Mouse (Mus musculus) gastrocnemius, adult 18-20 months (tissue): ENCODE measurements around the gene Mfrp. TPM values are rescaled to one million over a fixed set of nuclear protein-coding genes. Genes with fewer than 3 reads are reported as not detected.

ENCODE experiments used
- DNase-seq: peaks from one replicate; pipeline ENCODE4 v3.0.0; 2021; ENCODE audit warnings: low spot score
- long read RNA-seq, 2 experiments: library from polyadenylated mRNA; stranded (forward); transcript quantifications; one replicate each; pipeline ENCODE4 v2.0.0; 2021
- total RNA-seq, 2 experiments: library from RNA; stranded (reverse); gene quantifications; 2 replicates each; pipeline ENCODE4 v1.2.3; 2021

The Mfrp gene
- total RNA-seq, result not detected
- long read RNA-seq, experiment 1, result 0 reads
- long read RNA-seq, experiment 2, result 0 reads

DNA sequence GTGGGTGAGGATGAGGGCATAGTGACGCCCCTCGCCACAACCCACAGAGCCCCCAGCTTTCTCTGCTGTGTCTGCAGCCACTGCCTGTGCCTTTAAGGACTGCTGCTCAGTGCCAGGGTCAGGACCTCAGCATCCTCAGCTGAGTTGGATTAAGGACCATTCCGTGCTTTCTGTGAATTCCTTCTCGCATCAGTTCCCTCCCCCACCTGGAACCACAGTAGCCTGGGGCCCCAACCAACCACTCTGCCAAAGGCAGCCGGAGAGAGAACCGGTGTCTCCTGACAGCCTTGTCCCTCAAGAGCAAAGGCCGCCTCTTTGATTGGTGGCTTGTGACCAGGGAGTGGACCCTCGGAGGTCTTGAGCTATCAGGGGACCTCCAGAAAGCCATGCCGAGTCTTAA, at the start of gene Mfrp:
Mfrp (plus strand) TSS at position 240 of the 400 bp plus-strand sequence.
- no peak for DNase-seq

DNA sequence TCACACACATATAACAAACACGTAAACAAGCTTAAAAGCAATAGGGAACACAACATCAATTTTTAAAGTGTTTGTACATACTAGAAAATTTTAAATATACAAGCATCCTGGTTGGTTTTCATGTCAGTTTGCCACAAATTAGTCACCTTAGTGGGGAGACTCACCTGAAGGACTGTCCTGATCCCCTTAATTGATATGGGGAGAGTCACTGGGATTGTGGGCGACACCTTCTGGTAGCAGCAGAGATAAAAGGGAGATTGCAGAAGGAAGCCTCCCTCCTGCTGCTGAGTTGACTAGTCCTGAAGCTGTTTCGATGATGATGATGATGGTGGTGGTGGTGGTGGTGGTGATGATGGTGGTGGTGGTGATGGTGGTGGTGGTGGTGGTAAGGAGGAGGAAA, 48.7 kb upstream of the Mfrp start:
- DNase-seq, result no peak

DNA sequence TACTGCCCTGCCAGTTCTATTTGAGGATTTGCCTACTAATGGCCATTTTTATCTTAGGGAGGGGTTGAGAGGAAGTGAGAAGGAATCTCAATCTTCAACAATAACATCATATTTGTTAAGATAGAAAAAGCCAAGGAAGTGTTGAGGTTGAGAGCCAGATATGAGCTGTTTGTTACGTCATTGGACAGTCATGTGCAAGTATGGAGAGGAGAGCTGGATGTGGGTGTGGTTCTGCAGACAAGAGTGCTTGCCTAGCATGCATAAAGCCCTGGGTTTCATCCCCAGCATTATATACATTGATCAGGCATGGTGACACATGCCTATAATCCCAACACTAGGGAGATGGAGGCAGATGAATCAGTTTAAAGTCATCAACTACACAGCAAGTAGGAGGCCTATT, 47.6 kb upstream of the Mfrp start:
- no peak for DNase-seq

DNA sequence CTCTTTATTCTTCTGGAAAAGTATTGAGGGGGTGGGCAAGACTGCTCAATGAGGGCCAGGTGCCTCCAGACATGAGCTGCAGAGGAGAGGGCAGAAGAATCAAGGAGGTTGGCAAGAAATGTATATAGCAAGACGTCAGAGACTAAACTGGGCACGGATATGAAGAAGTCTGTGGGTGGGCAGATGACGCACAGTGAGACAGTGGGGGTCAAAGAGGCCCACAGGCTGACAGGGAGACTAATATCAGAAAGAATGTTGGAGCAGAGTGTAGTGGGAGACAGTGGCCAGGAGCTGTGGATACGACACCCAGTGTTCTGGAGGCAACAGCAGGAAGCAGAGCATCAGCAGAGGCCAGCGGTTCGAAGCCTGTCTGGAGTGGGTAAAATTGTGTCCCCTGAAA, 42.9 kb upstream of the Mfrp start:
- no peak for DNase-seq

DNA sequence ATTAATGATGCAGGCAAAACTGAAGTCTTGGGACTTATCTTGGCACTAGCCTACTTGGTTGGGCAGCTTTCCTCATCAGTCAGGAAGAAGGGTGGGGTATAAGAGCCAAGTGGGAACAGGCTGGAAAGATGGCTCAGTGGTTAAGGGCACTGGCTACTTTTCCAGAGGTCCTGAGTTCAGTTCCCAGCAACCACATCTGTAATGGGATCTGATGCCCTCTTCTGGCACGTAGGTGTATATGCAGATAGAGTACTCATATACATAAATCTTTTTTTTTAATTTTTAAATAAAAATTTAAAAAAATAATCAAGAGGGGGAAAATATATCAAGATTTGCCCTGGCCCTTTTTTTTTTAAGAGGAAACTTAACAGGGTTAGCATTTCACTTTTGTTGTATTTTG, 36.4 kb upstream of the Mfrp start:
- DNase-seq, result no peak

DNA sequence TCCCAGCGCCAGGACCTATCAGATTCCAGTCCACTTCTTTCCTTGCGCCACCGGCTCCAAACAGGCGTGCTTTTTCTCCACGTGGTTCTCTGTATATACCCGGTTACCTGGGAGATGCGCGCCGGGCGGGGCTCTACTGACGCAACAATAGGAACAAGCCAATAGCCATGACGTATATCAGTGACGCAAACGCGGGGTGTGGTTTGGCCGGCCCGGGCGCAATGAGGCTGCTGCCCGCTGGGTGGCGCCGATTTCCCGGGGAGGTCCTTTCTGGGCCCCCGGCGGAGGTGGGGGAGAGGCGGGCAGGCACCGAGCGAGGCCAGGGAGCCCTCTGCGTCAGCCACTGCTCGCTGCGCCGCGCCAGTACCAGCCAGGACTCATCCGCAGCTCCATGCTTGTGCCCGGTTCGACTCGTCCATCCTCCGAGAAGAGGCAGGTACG, 34.7 kb upstream of the Mfrp start, which contains the start of gene Usp2:
Usp2 (plus strand) TSS at position 237 of the 441 bp plus-strand sequence.
- peak; percentile 100 for DNase-seq

DNA sequence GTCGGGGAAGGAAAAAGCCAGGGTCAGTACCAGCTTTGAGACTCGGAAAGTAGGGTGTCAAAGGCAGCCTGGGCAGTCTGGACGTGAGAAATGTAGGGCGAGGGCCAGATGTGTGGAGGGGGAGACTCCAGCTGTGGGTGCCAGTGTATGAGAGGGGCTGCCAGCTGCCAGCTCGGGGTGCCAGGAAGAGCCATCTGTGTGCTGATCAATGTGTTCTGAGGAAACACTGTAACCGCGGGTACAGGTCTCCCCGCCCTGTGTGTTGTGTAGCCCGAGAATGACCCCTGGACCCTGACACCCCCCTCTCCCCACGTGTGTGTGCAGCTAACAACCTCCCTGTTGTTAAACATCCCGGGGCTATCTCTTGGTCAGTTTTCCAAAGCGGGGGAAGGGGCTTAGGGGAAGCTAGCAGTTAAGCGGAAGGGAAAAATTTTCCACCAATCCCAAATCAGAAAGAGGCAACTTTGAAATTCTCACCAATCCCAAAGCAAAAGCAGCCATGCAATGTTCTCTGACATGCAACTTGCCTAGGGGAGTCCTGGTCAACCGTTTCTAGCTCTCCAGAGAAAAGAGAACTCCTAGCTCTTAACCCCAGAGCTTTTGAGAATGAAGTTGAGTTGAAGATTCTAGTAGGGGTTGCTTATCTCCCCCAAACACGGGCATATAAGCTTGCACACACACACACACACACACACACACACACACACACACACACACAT, 34.1 kb upstream of the Mfrp start:
- no peak for DNase-seq

DNA sequence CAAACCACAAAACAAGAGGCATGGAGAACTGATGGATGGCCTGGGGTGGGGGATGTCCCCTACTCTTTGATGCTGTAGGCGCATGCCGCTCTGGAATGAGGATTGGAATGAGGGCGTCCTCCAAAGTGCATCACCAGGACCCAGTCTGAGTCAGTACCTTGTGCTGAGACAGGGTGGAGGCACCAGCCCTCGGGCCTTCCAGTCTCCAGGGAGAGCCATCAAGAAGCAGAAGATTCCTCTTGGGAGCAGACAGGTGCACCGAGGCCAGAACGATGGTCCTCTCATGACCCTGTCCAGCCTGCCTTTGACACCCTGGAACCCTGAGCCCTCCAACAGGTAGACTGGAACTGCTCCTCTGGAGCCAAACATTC, 33.6 kb upstream of the Mfrp start:
- peak; percentile 23 for DNase-seq

DNA sequence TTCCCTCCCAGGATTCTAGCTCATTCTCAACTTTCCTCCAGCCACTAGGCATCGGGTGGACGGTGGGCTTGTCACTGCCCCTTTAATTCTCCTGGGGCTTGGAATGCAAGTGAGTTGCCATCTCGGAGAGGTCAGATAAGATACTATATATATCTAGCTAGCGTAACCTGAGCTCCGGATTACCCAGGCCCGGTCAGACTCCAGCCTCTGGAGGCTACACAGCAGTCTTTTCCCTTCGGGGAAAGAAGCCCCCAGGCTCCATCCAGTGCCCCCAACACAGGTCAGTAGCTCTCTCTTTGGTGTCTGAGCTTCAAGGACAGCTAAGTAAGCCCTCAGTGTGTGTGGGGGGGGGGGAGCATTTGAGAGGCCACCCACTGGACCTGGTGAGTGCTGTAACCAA, 32.3 kb upstream of the Mfrp start:
- DNase-seq, result peak; percentile 69

DNA sequence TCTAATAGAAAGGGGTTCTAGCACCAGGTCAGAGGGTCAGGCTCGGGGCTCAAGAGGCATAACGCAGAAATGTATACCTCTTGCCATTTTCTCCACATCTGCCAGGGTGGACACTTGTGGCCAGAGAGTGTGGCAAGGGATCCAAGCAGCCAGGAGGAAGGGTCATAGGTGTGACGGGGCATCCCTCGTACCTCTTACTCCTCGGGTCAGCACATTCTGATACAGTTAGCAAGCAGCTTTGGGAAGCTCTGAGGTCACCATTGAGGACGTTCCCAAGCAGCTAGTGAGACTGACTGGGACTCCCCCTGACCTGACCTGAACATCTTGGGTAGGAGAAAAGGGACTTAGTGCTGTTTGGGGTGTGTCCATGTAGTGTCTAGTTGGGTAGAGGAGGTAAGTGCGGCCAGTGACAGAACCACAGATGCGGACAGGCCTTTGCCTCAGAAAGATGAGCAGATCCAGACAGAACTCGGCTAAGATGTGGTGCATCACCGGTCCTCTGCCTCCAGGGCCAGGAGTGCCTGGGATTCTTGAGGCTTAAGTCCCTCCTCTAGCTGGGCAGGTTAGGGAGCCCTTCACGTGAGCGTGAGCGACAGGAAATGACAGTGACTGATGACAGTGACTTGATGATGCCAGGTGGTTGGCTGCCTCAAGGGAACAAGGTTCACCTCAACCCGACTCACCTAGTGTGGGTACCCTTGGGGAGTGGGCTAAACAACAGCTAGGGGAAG, 31.3 kb upstream of the Mfrp start:
- peak; percentile 62 for DNase-seq

DNA sequence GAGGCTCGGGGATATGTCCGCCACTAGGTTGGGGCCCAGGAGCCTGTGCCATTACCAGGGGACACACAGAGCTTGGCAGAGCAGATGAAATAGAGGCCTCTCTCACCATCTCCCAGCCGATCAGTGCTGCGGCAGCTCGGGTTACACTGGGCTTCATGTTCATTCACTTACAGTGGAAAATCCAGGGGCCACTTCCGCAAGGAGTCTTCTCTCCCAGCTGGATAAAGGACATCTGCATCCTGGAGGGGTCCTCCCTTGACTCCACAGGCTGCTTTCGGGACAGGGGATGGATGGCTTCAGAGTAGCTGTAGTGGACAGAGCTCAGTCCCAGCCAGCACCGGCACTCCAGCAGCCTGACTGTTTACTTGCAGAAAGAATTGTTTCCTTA, 30.7 kb upstream of the Mfrp start:
- no peak for DNase-seq

DNA sequence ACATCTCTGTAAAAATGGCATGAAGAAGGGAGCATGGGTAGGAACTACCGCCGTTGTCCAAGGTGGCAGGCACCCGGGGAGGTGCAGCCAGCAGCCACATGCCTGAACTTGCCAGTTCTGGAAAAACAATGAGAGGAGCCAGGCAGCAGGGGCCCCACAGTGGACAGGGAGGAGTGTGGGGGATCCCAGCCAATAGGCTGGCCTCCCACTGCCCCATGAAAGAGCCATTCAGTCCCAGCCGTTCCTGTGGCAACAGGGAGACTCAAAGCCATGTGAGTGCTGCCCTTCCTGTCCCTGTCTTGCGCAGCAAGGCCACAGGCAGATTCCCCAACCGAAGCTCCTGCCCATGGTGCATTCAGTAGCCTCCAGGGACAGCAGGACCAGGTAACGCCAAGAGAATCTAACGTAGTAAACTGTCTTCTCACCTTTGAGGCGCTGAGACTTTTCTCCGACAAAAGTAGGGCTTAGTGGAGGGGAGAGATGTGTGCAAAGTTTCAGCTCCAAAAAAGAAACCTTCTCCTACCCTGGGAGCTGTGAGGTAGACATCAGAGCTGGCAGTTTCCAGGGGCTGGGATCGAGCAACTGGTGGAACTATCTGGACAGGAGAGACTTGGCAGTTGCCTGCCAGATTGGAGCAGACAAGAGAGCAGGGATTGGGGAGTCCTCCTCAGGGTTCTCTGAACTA, 29.5 kb upstream of the Mfrp start:
- DNase-seq, result no peak

DNA sequence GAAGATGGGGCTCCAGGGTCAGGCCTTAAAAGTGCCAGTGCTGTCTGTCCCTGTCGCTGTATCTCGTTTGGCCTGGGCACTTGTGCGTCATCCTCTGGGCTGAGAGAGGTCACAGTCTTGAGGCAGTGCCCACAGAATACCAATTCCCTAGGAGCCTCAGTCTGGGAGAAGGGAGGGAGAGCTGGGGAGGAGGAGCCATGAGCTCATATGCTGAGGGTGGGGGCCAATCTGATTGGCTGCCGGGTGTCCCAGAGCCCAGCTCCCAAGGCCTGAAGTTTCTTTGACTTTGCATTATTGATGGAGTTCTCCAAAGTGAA, 29.0 kb upstream of the Mfrp start:
- peak; percentile 86 for DNase-seq

DNA sequence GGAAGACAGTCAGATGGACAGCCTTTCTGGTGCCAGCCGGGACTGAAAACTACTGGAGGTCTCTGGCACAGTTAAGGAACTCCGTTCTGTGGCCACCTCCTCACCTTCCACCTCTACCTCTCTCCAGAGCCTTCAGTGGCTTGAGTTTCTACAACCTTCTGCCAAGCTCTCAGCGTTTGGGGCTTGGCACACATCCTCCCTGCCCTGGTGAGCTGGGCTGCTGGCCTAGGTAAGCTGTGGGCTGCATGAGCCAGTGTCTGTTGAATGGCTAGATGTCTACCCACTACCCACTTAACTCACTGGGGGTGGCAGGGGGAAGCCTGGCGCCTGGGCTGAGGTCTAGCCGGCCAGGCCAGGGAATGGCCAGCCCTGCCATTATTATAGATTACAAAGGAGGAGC, 28.4 kb upstream of the Mfrp start:
- peak; percentile 66 for DNase-seq

DNA sequence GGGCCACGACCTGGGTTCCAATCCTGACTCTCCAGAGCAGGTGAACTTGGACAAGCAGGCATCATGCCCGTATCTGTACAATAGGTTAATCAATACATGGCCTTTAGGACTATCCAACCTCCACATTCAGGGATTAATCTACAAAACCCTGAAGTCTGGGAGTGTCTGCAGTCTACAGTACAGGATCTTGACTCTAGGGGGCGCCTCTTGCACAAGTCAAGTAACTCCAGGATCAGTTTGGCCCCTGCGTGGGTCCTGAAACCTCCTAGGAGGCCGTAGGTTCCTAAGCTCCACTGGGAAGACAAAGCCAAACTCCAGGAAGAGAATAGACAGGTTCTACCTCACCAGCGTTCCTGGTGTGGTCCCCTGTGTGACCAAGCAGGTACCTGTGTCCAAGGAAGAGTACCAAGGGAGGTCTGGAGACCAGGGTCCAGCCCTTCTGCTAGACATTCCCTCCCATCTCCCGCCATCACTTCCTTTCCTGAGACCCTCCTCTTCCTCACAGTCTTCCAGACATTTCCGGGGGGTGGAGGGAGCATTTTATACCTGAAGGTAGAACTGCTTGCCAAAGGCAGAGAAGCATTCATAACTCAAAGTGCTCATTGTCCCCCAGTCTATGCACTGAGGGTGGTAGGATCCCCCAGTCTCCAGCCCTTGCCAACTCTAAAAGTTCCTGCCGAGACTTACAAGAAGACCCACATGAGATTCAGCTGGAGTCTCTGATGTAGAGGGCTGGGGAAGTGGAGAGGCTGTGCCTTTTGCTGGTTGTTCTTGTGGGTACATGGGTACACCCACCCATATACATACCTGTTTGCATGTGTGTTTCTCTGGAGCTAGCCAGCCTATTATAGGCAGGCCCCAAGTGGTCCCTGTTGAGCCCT, 26.9 kb upstream of the Mfrp start:
- DNase-seq, result no peak

DNA sequence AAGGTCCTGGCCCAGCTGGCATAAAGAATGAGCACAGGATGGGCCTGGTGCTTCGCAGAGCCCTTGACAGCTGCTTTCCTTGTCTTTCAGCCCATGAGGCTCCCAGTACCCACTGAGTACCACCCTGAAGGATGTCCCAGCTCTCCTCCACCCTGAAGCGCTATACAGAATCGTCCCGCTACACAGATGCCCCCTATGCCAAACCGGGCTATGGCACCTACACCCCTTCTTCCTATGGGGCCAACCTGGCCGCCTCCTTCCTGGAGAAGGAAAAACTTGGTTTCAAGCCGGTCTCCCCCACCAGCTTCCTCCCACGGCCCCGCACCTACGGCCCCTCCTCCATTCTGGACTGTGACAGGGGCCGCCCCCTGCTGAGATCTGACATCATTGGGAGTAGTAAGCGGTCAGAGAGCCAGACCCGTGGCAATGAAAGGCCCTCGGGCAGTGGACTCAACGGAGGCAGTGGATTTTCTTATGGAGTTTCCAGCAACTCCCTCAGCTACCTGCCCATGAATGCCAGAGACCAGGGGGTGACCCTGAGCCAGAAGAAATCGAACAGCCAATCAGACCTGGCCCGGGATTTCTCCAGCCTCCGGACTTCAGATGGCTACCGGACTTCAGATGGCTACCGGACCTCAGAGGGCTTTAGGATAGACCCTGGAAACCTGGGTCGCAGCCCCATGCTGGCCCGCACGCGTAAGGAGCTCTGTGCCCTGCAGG, 26.1 kb upstream of the Mfrp start:
- peak; percentile 9 for DNase-seq

DNA sequence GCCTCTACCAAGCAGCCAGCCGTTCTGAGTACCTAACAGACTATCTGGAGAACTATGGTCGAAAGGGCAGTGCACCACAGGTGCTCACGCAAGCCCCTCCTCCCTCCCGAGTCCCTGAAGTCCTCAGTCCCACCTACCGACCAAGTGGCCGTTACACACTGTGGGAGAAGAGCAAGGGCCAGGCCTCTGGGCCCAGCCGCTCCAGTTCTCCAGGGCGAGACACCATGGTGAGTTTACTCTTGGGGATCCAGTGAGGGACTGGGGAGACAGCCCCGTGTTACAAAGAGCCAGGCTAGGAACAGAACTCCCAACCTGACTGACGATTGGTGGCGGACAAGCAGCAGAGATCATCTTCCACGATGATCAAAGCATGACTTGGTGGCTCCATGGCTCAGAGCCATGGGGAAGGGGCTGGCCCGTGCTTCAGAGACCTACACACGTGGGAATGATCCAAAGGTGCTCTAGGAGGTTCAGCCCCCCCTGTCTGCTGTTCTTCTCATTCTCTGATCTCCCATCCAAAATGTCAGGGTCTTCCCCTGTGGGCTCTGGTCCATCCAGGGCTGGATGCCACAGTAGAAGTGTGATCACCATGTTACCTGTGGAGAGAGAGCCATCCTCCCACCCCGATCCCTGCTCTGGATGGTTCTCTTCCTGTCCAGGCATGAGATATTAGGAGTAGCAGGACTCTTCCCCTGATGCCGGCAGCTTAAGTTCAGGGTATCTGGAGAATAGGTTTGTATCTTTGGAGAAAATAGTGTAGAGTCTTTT, 25.3 kb upstream of the Mfrp start:
- DNase-seq, result peak; percentile 9

DNA sequence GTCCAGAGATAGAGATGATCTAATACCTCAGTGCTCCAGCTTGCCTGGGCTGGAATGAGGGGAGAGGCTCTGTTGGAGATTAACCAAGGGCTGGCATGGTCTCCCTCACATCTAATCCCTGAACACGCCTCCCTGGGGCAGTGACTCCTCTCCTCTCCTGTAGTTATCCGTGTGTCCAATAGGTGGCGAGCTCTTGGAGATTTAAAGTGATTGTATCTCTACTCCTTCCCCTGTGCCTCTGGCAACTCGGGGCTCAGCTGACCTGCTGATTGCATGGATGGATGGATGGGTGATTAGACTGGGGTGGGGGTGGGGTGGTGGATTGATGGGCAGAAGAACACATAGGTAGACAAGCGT, 24.8 kb upstream of the Mfrp start:
- DNase-seq, result peak; percentile 94

DNA sequence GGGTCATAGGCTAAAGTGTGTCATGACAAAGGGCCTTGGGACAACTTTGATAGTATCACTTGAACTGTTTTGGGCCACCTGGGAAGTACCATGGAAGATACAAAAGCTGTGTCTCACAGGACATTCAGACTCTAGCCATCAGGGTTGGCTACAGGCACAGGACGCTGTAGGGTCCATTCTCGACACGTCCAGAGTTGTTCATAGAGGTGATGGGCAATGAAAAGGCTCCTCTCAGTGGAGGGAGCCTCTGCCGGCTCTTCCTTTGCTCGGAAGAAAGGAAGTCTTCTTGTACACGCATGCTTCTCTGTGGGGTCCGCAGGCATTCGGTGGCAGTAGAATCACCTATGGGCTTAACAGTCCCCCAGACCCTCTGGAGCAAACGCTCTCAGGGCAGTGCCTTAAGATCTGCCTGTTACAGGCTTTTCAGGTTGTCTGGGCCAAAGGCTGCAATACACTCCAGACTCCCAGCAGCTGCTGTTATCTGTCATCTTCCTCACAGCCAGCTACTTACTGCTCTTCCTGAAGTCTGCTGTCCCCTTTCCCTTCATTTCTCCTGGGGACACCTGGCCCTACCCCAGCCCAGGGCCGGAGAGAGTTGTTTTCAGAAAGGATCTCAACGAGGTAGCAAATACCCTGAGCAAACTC, 24.1 kb upstream of the Mfrp start:
- peak; percentile 15 for DNase-seq
